Mouse (Mus musculus) liver, embryonic 14.5 days (tissue): ENCODE results near the gene Wdr45.

Experiments
- CTCF ChIP-seq: IDR thresholded peaks from 2 replicates; pipeline ENCODE4 v1.5.1; 2016; ENCODE audit warnings: antibody characterized with exemption, low read depth, control low read depth
- EP300 ChIP-seq: IDR thresholded peaks from 2 replicates; pipeline ENCODE4 v1.6.1; 2016; ENCODE audit warnings: antibody characterized with exemption, low read depth

- TF ChIP-seq CTCF = no peak
- TF ChIP-seq EP300 = no peak
These were observed 14.8 kb downstream of the Wdr45 start for GRCm38 (mm10) chrX:7728922-7729265.
